Mouse (Mus musculus) monocyte, adult 5-6 weeks (primary cell): ENCODE results near the gene Plcb1. TPM values are rescaled to one million over a fixed set of nuclear protein-coding genes. Genes with fewer than 3 reads are reported as not detected.
A peak's percentile ranks its signal among the peaks of the same experiment; 100 is the strongest.

ENCODE experiments used
- ATAC-seq: fragments of 153-309, 156-312 bp; replicated peaks from 2 replicates; pipeline ENCODE4 v1.8.0; 2017; ENCODE audit warnings: mild to moderate bottlenecking; ENCODE audit not compliant: low TSS enrichment, insufficient number of reproducible peaks, severe bottlenecking, poor library complexity, low FRiP score
- total RNA-seq: library from RNA; stranded (forward); fragments of 200-1000, 200-491, 200-594 nt; gene quantifications from 3 replicates; pipeline ENCODE4 v1.2.3, GENCODE M21; 2017

The Plcb1 gene
- total RNA-seq, 1 experiment from 2014 or later = 5.5 TPM

DNA sequence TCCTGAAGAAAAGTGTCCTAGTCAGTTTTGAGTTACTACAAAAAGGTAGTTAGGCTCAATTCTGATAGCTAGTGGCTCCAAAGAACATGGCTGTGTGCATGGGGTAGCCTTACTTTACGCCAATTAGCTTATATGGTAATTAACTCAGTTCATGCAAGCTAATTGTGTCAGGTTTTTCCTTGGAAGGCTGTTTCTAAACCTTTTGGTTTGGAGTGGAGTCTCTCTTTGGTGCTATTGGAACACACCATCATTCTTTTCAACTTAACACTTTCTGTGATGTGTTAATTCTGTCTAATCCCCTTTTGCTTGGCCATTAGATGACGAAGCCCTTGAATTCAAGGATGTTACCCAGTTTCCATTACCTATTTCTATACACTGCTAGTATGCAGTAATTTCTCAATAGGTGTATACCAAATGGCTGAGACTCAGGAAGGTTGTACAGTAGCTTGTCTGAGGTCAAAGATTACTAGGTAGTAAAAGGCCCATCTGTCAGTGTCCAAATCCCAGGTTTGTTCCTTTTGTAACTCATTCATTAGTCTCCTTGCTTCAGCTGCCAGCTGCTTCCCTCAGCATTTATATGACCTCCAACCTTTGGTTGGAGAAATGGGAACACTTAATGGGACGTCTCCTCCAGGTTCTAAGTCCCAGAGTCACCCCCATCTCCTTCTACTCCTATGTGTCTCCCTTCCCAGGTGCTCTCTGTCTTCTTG is 42.1 kb downstream of the Plcb1 start:
- ATAC-seq = no peak

DNA sequence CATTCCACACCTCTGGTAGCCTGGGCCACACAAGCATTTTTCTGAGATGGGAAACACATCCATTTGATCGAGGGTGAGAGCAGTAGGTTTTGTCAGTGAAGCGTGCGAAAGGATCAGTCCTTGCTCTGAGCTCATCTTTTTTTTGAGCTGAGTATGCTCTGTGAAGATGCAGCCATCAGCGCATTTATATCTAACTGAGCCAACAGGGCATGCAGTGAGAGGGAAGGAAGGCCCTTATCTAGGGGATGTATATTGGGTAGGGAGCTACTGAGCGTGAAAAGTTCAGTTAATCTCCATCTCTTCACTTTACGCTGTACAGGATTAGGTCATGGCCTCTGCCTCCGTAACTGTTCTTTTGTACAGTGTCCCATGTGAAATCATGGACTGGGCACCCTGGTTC is 46.0 kb downstream of the Plcb1 start:
- ATAC-seq = no peak

DNA sequence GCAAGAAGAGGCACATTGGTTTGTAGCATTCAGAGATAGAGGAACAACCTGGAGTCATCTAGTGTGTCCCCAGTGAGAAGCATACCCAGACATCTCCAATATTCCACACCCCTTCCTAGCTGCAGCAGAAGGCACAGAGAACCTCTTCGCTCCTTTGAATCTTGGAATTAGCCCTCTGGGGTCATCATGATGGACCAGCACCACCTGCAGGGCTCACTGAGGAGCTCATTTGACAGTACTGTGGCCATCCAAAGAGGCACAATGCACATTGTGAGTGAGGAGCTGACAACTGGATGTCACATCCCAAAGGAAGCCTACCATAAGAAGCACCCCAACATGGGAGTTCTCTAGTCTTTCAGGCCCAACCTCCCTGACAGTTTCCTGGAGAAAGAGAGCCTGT is 50.2 kb downstream of the Plcb1 start:
- ATAC-seq = no peak

DNA sequence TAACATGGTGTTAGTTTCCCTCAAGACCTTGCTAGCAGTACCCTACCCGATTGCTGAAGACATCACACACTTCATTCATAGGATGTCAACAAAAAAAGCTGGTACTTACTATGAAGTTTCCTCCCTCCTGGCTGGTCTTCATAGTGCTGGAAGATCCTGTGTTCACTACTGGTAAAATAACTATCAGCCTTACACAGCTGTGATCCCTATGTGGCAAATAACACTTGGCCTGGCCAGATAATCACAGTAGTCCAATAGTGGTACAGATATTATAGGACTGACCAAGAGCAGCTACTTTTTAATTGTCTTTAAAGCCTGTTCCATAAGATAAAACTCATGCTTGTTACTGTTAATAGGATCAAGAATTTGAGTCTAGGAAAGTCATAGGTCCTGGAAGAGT is 52.3 kb downstream of the Plcb1 start:
- no peak for ATAC-seq

DNA sequence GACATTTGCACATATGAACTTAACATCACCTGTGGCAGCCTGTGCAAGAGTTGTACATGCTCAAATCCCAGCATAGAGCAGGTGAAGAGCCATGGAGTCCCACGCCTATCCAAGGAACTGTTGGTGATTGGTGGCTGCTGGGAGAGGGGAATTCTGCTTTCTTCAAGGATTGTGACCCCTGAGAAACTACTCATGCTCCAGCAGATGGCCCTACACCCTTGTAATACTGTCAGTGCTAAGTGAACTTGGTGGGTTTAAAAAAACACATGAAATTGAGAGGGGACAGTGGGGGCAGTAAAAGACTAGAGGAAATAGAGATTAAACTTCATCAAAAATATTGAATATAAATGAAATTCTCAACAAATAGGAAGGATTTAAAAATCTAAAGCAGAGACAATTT is 53.0 kb downstream of the Plcb1 start:
- ATAC-seq = no peak

DNA sequence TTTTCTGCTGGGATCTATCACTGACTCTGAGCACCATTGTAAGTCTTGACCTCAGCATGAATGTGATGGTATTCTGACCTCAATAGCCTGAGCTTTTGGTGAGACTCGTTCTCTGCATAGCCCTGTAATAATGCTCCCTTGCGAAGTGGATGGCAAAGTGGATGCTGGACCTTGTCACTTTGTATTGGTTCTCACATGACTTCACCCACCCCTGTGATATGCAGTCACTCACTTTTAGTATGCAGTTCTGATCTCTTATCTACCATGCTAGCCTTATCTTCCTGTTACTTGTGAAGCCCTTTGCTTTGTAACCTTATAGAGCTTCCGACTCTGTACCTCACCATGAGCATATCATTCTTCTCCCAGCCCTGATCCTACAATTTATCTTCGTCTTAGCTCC is 57.0 kb downstream of the Plcb1 start:
- ATAC-seq = no peak

DNA sequence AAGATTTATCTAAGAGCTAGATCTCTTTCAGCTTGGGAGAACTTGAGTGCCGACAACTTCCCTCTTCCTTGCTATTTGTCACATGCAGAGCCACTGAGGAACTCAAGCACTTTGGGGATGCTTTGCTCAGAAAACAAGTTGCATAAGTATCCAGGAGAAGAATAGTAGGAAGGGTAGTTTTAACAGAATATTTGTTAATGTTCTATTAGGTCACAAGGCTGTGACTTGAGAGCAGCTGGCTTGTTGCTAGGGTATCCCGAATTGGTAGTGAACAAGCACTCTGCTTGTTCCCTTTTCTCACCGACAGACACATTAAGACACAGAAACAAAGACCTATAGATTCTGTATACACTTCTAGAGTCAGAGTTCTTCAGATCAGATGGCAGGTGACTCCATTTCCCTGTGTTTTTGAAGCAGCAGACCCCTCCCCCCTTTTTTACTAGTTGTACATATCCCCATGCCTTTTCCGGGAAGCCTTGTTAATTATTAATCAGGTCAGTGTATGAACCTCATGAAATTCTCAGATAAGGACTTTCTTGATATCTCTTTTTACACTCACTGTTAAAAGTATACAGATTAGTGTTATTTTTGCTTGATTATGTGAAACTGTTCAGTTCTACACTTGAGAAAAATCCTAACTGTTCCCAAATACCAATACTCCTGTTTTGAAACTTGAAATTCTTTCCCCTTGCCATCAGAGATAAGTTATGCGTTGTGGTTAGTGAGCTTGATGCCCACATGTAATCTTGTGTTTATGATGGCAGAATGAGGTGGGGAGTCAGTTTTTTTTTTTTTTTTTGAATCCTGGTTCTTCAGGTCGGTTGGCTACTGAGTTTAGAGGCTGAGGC is 58.7 kb downstream of the Plcb1 start:
- ATAC-seq = 0 out of 2 replicates have a peak, but pooled peaks have one; percentile 40

DNA sequence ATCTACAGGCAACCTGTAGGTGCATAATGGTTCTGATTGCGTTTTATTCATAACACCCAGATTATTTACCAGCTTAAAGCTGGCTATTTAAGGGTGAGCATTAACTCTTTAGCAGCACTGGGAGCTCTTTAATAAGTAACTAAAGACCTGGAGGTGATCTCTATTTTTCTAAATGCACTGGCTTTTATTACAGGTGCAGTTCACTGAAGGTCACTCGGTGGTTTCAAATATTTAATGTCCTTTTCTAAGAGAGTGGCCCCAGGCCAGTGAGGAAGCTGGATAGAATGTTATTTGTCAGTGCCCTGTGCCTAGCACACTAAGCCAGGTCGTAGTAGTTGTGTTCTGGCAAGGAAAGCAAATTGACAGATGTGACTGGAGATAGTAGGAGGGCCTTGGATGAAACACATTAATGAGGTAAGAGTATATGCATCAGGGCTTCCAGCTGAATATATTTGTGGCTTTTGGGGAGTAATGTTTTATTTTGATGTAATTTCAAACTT is 59.4 kb downstream of the Plcb1 start:
- ATAC-seq = no peak

DNA sequence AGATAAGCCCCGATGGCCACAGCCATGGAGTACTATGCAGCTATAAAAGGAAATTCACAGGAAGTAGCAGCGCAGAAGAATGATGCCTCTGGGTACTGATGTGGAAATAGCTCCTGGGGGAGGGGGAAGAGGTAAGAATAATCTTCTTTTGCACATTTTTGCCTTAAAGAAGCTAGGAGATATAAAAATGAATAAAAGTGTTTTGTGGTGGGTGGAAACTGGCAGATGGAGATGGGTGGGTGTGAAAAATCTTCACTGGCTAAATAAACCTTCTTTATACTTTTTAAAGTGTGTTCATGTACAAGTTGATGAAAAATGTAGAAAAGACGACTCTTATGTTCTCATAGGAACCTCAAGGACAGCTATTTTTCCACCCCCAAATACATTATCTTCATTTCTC is 60.7 kb downstream of the Plcb1 start:
- ATAC-seq = no peak

DNA sequence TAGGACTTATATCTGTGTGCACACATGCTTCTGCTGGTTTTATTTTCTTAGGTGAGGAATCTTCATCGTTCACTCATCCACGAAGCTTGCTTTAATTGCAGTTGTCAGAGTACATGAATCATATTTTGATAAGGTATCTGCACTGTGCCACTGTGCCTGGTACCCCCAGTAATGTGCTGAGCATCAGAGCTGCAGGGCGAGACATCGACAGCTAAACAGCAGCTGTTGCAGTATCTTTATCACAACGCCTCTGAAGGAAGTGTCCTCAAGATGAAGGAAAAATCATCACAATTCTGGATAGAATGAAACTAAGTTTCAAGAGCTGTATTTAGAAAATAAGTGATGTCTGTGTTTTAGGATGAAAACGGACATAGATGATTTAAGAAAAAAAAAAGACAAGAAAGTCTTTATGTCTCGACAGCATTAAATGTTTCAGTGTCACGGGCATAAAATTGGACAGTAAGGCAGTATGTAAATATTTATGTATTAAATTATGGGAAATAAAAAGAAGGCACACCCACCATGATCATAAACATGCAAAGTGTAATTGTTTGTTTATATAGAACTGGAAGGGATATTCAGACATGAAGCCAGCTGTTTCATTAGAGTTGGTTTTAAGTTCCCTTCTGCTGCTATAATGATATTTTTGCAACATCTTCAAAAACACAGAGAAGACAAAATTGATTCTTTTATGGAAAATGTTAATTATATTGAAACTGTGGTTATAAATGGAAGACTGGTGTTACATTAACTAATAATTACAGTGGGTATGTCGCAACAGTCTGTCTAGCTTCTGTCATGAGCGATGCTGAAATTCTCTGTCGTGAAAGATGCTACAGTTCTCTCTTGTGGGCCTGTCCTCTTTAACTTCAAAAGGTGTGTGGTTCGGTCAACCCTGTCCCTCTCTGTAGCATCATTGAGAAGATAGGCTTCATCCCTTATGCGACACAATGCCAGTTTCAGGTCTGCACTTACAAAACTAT is 65.6 kb downstream of the Plcb1 start:
- ATAC-seq = no peak

DNA sequence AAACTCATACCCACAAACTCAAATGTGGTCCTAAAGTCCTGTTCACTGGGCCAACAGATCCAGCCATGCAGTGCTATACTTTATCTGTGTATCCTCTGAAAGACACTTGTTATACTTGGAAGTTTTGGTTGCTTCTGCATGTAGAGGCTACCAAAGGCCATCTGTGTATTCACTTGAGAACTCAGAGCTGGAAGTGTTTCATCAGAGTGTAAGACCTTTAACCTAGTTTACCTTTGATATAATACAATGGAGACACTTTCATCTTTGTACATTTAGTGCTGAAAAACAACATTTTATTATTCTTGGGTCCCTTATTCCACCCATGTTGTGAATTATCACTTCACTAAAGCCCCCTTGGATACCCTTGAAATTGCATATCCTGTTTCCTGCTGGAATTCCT is 70.4 kb downstream of the Plcb1 start:
- ATAC-seq = no peak

DNA sequence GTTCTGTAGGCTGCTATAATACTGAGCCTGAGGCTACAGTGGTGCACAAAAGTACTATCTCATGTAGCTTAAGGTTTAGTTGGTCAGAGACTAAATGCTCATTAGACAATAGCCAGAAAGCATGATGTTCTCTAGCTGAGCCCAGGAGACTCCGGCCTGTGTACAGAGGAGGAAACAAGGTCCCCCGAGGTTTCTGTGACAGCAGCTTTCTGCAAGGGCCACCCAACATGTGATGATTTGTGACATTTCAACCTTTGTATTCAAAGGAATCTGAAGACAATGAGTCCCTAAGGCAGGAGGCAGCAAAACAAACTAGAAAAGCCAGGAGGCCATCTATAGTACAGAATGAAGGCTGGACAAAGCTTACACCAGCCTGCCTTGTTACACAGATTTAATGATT is 70.8 kb downstream of the Plcb1 start:
- no peak for ATAC-seq

DNA sequence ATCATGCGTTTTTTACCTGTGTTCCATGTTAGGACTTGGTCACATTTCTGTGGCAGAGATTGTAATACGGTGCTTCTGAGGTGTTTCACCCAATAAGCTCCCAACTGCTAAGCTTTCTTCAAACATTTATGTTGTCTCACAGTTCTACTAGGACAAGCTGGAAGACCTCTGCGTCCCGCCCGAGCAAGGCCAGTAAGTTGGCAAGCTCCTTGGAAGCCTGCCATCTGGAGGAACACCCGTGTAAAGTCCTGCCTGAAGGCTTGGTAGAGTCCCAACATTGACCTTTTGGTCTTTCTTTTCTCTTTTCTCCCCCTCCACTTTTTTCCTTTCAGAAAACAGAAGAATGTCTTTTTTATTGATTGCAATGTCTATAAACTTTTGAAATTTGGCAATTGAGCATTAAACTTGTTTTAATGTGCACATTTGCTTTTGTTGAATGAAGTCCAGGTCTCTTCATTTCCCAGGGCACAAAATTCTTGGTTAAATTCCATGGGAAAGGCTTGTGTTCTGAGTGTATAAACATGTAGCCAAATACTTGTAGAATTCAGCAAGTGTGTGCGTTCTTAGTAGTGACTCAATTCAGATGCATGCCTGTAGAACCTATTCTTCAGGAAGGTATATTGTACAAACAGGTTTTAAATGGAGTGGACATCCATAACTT is 79.2 kb downstream of the Plcb1 start:
- no peak for ATAC-seq

DNA sequence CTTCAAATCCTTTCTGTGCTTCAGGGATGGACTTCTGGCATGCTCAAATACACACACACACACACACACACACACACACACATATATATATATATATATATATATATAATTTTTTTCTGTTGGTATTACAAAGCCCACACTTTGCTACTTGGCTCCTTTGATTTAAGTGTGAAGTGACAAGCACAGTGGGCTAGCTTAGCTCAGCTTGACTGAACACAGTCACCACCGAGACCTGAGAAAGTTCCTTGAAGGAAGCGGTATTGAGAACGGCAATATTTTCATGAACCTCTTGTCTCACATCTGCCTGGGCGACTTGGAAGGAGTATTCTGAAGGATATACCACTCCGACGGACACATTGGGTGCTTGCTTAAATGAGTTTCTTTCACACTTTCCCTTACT is 81.5 kb downstream of the Plcb1 start:
- no peak for ATAC-seq

DNA sequence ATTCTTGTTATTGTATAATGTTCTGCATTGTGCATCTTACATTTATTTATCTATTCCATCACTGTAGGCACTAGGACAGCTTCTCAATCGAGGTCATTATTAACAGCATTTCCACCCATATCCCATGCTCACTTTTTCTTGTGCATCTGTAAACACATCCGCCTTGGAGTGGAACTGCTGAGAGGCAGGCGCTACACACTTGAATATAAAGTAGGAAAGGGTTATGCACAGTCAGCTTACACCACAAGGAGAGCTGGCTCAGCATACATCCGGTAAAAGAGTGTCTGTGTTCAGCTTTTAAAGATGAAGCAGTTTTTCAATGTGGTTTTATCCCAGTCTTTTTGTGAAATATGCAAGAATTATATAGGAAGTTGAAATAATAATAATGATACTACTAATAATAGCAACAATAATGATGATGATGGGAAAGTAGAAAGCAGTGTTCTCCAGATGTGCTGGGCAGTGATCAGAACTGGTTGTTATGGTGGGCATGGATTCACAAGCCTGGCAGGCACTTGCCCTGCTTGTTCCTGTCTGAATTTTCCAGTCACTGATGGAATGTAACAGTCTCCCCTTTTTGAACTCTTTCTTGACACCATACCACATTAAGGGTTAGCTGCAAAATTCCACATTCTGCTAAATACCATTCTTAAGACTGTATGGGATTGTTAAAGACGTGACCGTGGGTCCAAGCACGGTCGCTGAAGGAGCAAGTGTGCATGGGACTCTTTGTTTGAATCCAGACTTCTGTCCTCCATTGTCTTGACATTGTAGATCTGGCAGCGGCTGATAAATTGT is 86.0 kb downstream of the Plcb1 start:
- no peak for ATAC-seq

DNA sequence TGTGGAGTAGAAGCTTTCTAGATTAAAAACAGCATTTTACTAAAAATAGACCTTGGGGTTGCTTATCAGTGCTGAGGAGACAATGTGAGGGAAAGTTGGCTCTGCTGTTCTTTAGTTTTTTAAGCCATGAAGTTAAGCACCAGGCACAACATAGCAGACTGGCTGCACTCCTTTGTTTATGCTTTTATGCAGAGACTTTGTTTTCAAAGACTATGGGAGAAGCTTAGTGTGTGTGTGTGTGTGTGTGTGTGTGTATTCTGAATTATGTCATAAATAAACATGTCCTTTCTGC is 86.6 kb downstream of the Plcb1 start:
- ATAC-seq = no peak

DNA sequence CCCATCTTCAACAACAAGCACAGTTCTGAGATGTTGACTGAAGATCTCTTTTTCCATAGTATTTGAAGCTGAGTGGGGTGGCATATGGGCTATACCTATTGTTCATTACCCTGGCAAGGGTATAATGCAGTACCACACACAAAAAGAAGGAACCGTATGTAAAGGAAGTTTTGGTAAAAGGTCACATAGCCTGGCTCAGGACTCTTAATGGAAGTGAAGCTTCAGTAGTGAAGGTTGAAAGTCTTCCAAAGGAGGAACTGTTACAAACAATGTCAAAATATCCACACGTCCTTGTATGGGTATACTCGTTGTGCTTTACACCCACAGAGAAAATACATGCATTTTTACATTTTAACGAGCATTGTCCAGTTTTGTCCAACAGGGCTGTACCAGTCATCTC is 91.3 kb downstream of the Plcb1 start:
- peak; percentile 56 for ATAC-seq

DNA sequence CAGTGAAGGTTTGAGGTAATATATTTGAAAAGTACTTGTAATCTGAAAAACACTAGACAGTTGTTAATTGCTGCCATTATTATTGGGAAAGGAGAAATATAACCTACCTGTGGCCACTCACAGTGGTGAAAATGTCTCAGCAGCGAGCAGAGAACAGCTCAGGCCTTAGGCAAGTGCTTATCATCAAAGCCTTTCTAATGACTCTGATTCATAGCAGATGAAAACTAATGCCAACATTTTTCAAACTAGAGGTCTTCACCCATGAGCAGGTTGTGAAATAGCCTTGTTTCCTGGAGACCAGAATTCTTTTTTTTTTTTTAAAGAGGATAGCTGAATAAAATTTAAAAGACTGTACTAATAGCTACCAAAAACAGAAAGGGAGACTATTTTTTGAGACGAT is 105.3 kb downstream of the Plcb1 start:
- ATAC-seq = no peak
